Mouse (Mus musculus): Measurements from ENCODE around the gene Ndufa11. TPM values are rescaled to one million over a fixed set of nuclear protein-coding genes. Genes with fewer than 3 reads are reported as not detected.

Gene Ndufa11
- 100 to 1,000 TPM; 290 to 298 TPM for total RNA-seq (2021)
- long read RNA-seq, experiment 1, transcript Ndufa11-204 (4 exons, 493 nt) = minor isoform, 22 of 378 reads
- long read RNA-seq, experiment 1, transcript Ndufa11-201 (4 exons, 545 nt) = major isoform, 295 of 378 reads
- long read RNA-seq, experiment 1, partial matches to known transcripts = 4 of 378 reads
- long read RNA-seq, experiment 1, other reads (novel, unspliced or antisense) = 57 of 378 reads
- long read RNA-seq, experiment 2, transcript Ndufa11-201 (4 exons, 545 nt) = major isoform, 139 of 188 reads
- long read RNA-seq, experiment 2, transcript Ndufa11-204 (4 exons, 493 nt) = minor isoform, 18 of 188 reads
- long read RNA-seq, experiment 2, partial matches to known transcripts = 19 of 188 reads
- long read RNA-seq, experiment 2, other reads (novel, unspliced or antisense) = 11 of 188 reads

DNA sequence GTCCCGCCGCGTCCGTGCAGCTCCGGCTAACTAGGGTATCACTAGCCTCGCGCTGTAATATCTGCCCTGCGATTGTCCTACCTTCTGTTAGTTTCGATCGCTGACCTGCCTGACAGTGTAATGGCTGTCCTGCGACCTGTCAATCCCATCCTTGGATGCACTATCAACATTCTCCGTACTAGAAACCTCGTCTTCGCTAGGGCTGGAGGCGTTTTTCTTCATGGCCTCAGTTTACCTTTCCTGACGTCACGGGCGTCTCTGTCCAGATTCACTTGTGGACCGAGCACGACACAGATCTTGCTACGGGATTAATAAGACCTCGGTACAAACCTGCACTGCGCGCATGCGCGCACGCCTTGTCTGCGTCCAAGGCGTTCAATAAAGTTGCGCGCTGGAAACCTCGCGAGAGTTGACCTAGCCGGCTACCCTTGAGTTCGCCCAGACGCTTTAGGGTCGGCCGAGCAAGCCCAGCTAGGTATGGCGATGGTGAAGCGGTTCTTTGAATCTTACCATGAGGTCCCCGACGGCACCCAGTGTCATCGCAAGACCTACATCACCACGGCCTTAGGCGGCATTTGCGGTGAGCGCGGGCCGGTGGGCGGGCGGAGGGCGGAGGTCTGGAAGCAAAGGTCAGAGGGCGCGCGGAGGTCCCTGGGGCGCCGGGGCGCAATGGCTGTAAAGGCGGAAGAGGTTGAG, at the start of gene Ndufa11, which contains the start of gene Vmac:
Gene Ndufa11 (plus strand): TSS at position 405 of the 696 bp plus-strand sequence.
Gene Vmac (minus strand): TSS at position 660 of the 696 bp plus-strand sequence.
- DNase-seq = peak; percentile 94 to 96

DNA sequence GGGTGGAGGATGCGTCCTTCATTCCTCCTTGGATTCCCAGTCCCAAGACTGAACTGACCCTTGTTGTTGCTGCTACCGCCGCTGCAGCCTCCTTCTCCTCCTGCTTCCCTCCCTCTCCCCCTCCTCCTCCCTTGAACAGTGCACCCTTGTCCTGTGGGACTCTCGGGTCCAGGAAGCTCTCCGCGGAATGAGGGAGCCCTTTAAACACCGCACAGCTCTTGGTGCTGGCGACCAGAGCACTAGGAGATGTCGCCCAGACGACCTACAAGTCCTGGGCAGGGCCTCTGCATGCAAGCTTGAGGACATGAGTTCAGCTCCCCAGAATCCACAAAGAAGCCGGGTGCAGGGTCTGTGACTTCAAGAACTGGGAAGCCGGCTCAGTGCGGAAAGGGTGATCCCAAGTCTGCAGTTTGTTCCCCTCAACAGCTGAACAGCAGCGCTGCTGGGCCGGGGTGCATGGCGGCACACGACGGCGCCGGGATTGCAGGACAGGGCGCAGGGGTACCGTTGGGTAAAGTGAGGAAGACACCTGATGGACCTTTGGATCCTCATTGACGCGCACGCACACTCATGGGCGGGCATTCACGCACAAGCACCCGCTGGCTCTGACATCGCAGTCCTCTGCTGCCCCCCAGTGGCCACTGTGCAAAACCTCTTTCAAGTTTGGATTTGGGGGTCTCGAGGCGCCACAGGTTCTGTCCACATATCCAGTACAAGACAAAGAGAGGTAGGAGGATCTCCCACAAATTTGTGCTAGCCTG, 49.0 kb upstream of the Ndufa11 start:
- peak; percentile 89 to 93 for DNase-seq

DNA sequence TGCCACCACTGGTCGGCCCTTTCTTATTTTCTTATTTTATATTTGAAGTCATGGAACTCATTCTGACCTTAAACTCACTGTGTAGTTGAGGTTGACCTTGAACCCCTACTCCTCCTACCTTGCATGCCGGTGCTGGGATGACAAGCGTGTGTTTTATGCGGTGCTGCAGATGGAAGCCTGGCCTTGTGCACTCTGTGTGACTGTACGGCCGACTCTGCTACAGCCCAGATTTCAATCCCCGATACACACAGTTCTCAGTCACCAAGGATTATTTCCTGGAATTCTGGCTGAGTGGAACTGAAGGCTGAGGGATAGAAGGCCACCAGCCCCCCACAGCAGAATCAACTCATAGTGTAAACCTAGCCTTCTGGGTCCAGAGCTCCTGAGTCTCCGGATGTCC, 47.8 kb upstream of the Ndufa11 start:
- no peak for DNase-seq

DNA sequence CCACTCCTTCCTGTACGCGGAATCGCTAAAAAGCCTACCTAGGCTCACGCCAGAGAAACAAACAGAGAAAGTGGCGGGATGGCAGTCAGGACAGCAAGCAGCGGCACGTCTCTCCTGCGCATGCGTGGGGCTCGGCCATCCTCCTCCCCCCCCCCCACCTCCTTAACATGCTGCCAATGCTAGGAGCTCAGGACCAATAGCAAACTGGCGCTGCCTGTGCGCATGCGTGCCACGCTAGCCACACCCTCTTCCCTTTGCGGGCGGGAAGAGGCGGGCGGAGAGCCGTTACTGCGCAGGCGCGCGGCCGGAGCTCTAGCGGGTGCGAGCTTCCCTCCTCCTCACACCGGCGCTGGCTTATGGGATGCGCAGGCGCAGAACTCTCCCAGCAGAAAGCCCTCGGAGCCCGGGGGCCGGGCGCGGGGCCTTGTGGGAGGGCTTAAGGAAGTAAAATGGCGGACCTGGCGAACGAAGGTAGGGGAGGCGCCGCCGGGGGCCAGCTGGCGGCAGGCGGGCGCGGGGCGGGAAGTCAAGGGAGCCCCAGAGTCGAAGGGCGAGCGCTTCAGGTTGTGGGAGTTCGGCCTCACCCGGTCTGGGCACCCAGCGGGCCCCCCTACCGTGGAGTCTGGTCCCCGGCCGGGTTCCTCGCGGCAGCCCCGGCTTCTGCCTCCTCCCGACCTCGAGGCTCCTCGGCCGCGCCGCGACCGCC, 44.5 kb upstream of the Ndufa11 start, which contains the start of gene Ranbp3:
Gene Ranbp3 (plus strand): TSS at position 354 of the 706 bp plus-strand sequence.
- DNase-seq = peak; percentile 99 to 100

DNA sequence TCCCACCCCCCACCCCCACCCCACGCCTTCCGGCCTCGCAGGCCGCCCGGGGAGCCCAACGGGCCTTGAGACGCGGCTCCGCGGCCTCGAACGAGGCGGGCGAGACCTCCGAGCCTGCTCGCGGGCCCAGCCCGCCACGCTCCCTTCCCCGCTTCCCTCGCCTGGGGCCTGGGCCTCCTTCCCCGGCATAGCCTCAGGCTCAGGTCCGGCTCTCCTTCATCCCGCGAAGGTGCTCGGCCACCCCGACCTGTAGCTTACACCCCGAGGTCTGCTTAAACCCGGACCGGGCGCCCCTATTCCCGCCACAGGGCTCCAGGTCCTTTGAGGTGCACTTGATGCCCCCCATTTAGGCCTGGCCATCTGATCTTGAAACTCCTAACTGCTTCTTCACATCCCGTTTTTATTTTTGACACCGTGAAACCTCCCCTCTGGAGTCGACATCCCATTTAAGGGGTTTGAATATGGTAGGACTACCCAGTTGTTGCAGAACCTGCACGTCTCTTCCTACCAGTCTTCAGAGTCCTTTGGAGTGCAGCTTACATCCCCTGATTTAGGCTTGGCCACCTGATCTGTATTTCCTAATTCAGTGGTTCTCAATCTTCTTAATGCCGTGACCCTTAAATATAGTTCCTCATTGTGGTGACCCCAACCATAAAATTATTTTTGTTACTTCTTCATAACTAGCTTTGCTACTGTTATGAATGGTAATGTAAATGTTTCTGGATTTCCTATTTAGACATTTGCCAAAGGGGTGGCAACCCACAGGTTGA, 43.7 kb upstream of the Ndufa11 start:
- DNase-seq = peak in 1 of 2 experiments; percentile 47

DNA sequence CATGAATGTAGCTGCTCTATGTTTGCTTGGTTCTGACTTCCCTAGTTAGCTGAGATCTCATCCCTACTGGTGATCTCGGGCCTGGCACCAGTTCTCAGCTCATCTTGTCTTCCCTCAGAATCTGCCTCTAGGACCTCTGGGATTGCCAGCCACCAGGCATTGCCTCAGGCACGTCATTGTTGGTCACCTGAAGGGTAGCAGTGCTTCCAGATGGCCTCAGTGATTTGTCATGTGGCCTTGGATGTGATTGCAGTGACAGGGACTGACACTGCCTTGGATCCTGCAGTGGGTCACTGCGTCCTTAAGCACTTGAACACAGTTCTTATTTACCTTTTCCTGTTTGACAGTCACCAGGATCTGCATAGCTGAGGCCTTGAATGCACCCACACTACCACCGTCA, 35.8 kb upstream of the Ndufa11 start:
- DNase-seq = peak; percentile 32 to 64

DNA sequence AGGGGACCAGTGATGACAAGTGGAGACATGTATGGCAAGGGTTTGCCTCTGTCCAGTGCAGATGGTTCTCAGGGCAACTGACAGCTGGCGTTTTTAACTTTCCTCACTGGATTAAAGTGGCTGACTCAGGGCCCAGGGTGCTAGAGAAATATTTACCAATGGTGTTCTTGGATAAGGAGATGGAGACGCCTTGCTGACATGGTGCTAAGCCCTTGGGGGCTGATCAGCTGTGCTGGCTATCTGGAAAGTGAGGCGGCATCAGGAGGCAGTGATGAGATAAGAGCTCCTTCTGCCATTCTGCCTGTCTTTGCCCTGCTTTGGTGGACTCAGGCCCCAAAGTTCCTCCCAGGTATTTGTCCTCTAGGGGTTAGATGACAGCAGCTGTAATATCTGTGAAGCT, 34.7 kb upstream of the Ndufa11 start:
- no peak for DNase-seq

DNA sequence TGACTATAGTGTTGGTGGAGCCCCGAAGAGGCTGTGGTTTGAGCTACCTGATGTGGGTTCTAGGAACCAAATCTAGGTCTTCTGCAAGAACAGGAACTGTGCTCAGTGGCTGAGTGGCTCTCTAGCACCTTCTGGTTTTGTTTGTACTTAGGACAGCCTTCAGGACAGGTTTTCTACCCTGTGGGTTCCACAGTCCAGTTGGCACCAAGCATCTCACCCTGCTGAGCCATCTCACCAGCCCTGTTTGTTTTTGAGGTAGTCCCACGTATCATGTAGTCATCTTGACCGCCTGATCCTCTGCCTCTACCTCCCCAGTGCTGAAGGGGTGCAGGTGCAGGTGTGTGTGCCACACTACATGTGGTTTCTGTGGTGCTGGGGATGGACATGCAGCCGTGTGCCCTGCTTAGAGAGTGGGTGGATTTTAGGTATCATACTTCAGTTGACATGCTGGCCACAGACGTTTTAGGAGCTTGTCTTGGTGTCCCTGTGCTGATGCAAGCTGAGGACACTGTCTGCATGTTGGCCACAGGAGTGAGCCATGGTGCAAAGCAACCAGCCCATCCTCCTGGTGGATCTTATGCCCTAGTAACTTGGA, 33.9 kb upstream of the Ndufa11 start:
- no peak for DNase-seq

DNA sequence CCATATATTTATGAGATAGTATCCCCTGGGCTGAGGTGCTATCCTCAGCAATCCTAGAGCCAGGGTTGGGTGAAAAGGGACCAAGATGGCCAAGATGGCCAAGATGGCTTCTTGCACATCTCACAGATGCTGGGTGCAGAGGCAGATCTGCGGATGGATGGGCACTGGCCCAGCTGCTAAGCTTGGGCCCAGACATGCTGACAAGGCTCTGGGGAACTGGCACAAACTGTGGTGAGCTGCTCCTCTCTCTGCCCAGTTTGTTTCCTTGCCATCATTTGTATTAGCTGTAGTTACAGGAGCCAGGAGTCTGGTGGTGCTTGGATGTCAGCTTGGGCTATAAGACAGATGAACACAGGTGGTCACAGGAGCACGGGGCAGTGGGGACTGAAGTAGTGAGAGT, 32.9 kb upstream of the Ndufa11 start:
- no peak for DNase-seq

DNA sequence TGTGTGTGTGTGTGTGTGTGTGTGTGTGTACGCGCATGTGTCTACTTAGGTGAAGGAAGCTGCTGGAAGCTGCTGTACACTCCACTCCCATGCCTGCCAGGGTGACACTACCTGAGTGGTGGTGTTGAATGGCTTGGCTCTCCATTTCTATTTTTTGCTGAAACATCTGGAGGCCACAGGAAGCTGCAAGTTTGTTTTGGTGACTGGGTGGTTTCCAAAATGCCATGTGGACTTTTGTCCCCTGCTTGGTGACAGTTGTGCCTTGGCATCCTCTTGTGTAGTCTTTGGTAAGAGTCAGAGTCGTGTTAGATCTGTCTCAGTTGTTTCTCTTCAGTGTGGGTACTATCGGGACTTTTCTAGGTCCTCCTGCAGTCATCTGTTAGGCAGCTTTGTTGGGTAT, 30.8 kb upstream of the Ndufa11 start:
- no peak for DNase-seq

DNA sequence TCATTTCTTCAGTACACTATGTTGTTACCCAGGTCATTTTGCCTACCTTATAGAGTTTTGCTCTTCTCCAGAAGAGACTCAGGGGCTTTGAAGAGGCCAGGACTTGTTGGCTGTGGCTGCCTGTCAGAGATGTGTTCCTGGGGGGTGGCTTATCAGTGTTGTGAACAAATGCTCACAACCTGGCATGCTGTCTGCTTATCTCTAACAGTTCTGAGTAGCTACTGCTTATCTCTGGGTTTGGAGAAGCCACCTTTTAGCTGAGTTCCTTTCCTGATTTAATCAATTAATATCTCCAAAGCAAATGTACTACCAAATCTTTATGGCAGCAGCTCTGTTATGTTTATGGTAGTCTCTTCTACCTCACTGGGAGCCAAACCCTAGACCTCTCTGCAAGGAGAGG, 29.5 kb upstream of the Ndufa11 start:
- DNase-seq = no peak

DNA sequence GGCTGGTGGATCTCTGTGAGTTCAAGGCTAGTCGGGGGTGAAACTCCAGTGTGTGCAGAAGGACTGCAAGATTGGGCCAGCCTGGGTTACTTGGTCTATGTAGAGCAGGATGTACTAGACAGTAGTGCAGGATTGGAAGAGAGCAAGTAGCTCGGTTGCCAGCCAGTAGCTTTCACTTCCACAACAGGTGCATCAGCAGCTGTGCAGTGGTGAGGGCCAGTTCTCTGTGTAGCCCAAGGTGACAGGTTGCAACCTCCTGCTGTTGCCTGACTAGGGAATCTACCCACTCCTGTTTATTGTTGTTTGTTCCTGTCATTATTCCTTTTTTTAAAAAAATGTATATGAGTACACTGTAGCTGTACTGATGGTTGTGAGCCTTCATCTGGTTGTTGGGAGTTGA, 28.9 kb upstream of the Ndufa11 start:
- DNase-seq = no peak

DNA sequence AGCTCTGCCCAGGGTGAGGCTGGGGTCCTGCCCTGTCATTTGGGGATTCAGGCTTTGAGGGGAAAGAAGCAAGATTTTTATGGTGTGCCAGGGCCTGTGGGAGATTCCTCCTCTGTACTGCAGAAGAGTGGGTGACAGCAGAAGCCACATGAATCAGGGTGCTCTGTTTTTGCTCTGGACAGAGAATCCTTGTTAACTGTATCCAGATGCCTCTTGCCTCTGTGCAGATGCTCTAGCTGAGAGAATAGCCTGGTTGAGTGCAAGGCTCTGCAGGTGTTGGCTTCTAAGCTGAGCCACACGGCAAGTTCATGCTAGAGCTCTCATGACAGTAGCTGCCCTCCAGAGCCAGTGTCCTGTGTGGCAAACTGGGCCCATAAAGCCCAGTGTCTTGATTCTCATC, 24.2 kb upstream of the Ndufa11 start:
- DNase-seq = no peak

DNA sequence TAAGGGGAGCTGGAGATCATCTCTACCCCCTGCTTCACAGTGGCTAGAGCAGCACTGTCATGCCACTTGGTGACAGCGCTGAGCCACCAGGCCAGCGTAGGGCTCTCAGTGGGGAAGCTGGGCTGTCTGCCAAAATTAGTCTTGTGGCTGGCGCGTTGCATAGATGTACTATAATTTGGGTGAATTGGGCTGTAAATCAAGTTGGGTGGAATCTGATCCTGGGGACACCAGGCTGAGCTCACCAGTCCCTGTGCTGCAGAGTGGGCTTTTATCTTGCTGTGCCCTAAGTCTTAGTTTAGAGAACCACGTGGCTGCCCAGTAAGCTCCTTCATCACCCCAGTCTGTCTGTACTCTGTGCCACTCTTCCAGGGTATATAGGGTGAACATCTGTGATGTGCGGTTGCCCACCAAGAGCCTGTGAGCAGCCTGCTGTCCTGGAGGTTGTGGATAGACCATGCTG, 23.7 kb upstream of the Ndufa11 start:
- DNase-seq = peak; percentile 82 to 87

DNA sequence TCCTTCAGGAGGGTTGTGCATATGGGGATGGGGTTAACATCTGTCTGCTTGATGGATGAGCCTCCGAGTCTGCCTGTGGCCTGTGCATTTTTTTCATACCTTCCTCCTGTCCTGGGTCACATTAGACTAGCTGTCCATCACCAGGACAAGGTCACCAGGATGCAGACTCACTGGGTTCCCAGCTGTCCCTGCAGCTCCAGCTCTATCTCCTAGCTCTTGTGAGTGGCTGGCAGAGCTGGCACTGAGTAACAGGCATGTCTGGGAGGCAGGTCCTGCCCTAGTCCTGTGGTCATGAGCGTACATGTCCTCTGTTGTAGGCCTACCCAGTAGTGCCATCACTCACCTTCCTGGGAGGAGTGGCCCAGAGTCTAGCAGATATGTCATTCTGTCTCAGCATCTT, 17.1 kb upstream of the Ndufa11 start:
- peak in 1 of 2 experiments; percentile 30 for DNase-seq

DNA sequence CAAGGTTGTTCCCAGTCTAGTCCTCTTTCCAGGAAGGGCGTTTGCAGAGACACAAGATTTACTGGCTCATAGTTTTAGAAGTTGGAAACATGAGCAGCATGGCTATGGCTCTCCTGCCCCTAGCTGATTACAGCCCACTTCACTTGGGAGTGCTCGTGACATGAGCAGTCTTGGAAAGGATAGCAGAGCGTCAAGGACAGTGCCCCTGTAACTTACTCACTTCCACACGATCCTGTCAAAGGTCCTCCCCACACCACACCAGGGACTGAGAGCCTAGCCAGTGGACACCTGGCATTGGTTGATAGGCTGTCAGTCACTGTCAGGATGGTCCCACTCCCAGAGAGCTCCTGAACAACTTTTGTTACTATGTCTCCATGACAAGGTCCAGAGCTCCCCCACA, 14.5 kb upstream of the Ndufa11 start:
- no peak for DNase-seq

DNA sequence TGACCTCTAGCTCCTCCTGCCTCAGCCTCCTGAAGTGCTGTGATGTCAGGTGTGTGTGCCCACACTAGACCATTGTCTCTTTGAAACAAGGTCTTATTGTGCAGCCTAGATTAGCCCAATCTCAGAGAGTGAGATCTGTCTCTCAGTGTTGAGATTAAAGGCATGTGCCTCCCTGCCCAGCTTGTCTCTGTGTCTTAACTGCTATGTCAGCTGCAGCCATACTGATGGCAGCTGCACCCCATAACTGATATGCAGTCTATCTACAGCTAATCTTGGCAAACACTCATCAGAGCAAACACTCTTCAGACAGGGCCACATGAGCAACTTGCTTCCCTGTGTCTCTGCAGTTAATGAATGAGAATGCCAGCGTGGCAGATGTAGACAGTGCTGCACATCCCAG, 11.1 kb upstream of the Ndufa11 start:
- no peak for DNase-seq

DNA sequence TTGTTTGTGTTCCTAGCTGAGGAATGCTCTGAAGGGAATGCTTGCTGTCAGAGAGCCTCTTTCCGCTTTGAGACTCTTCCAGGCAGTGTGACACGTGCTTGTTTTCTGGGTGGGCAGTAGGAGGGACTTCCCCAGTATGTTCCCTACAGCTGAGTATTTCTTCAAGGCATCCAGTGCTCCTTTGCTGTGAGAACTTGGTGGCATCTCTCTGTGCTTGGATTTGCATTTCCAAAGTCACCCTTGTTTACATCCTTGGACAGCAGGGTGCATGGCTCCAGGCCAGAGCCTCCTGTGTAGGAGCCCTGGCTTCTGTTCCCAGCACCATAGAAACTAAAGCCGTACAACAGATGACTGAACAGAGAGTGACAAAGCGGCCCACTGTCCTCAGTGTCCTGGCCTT, 8.9 kb upstream of the Ndufa11 start:
- peak in 1 of 2 experiments; percentile 37 for DNase-seq

DNA sequence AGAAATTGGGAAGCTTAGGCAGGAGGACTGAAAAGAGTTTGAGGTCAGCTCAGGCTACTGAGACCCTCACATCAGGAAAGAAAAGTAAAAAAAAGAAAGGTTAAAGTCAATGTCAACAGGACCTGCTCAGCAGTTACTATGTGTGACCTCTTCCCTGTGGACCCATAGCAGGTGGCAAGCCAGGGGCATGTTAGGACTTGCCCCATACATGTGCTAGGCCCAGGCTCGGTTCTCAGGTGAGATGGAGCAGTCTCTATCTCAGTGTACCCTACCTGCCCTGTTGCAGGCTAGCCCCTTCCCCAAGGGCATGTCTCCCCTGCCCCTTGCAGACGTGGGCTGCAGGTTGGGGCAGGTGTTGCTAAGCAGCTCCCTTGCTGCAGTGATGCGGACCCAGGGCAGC, 7.9 kb upstream of the Ndufa11 start:
- DNase-seq = no peak

DNA sequence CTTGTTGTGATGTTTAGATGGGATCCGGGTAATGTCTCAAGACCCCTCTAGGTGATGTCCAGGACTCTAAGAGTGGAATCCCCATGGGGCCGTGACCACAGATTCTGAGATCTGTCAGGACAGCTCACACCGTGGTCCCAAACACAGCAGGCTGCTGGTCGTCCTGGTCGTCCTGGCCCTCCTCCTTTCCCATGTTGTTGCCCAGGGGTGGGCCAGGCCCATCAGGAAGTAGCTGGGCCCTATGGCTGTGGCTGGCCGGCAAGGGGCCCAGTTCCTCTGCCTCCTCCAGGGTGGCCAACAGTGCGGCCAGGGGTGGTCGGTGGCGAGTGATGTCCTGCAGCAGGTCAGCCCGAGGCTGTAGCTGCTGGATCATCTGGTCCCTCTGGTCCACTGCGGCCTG, 2.2 kb upstream of the Ndufa11 start:
- no peak for DNase-seq
